Mouse (Mus musculus): ENCODE measurements around the gene Olfr477.
"Not testable (repeated sequence)": the region's sequence is repeated elsewhere in the genome, so short reads cannot be mapped to it uniquely, and the experiment has no call there.

Olfr477 gene

GRCm38 (mm10) chr7:107986393-107986792 is at the start of gene Olfr477:
Olfr477 (plus strand) TSS chr7:107986693.
- no peak for DNase-seq (ENCODE audit: low spot score)

- DNase-seq (ENCODE audit: low spot score) = not testable (repeated sequence)
Measured at GRCm38 (mm10) chr7:107952539-107952938, 34.0 kb upstream of the Olfr477 start.

GRCm38 (mm10) chr7:107954343-107954742 is 32.1 kb upstream of the Olfr477 start, which contains the start of gene Olfr474:
Olfr474 (plus strand) TSS chr7:107954643.
- DNase-seq (ENCODE audit: low spot score) = no peak

- no peak for DNase-seq (ENCODE audit: low spot score)
Measured at GRCm38 (mm10) chr7:107964503-107964902, 22.0 kb upstream of the Olfr477 start, which contains the start of gene Olfr476. Olfr476 (plus strand) TSS chr7:107964803.

GRCm38 (mm10) chr7:108014256-108014655 is 27.8 kb downstream of the Olfr477 start:
- DNase-seq (ENCODE audit: low spot score) = not testable (repeated sequence)

- no peak for DNase-seq (ENCODE audit: low spot score)
Measured at GRCm38 (mm10) chr7:108033889-108034288, 47.4 kb downstream of the Olfr477 start, which contains the start of gene Olfr478. Olfr478 (minus strand) TSS chr7:108033989.
